28 mouse cellular contexts compared by ENCODE assay signal in the genomic region with DNA sequence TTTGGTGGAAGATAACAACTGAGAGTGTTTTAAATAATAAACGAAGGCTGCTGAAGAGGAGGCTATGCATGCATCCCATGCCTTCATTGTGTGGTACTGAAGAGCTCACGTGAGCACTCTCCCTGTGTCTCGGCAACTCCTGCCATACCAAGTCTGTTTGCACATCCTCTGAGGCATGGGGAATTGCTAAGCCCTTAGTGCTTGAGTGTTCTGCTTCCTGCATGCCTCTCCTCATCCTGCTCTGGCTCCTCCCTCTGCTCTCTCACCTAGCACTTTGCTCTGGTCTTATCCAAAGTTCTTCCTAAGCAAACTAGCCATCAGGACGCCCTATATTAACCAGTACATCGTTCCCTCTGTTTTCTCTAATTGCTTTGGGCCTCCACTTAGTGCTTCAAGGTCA.
DNase-seq lines count a peak whose midpoint lies in the region; ATAC-seq and TF ChIP-seq lines count a peak whose summit lies in the region.
"Had no signal": no experiment of that assay in that cellular context is flagged by ENCODE, and none has a peak within 500 bp of the region (broad histone marks: within the 10 kb centered on the region; RNA-seq: fewer than 3 reads in every experiment).

No protein-coding gene starts in this region.

- 56% methylated on average over 5 of the region's 5 CpGs for WGBS in lung, embryonic 15.5 days
- 61% methylated on average over 5 of the region's 5 CpGs for WGBS in stomach, postnatal 0 days
- 83% methylated on average over 5 of the region's 5 CpGs for WGBS in embryonic facial prominence, embryonic 10.5 days
- WGBS in hindbrain, postnatal 0 days = 95% methylated on average over 5 of the region's 5 CpGs

- H3K27me3 ChIP-seq in lung, embryonic 15.5 days = no peaks in the 10 kb centered on the region
- H3K27me3 ChIP-seq in stomach, postnatal 0 days (ENCODE audit: control insufficient read depth, insufficient read depth, low read length) = no peaks in the 10 kb centered on the region
- H3K27me3 ChIP-seq in embryonic facial prominence, embryonic 10.5 days (replicated peaks; ENCODE audit: low read depth, poor library complexity, severe bottlenecking) = 0 out of 2 replicates have a peak, but pooled peaks cover 1% of the 10 kb centered on the region
- no peaks in the 10 kb centered on the region for H3K27me3 ChIP-seq in hindbrain, postnatal 0 days (ENCODE audit: insufficient read depth, low read length)
- H3K27me3 ChIP-seq: CH12.LX; embryonic facial prominence, embryonic 13.5 days; heart, embryonic 12.5 days; heart, embryonic 15.5 days; Patski had no signal

- H3K36me3 ChIP-seq in lung, embryonic 15.5 days = no peaks in the 10 kb centered on the region
- no peaks in the 10 kb centered on the region for H3K36me3 ChIP-seq in stomach, postnatal 0 days (ENCODE audit: control insufficient read depth, insufficient read depth, low read length)
- H3K36me3 ChIP-seq in embryonic facial prominence, embryonic 10.5 days (replicated peaks) = no peaks in the 10 kb centered on the region
- no peaks in the 10 kb centered on the region for H3K36me3 ChIP-seq in hindbrain, postnatal 0 days (ENCODE audit: insufficient read depth, low read length)
- H3K36me3 ChIP-seq: embryonic facial prominence, embryonic 13.5 days; forebrain, embryonic 12.5 days; forebrain, embryonic 15.5 days; G1E; heart, embryonic 12.5 days; heart, embryonic 15.5 days; hindbrain, embryonic 10.5 days; hindbrain, embryonic 13.5 days had no signal

- ATAC-seq in lung, embryonic 15.5 days (ENCODE audit: borderline replicate concordance, extremely low read depth, low FRiP score, low TSS enrichment) = peak; percentile 74
- peak; percentile 87 for ATAC-seq in stomach, postnatal 0 days (ENCODE audit: low FRiP score, low TSS enrichment)
- no peak for ATAC-seq in hindbrain, postnatal 0 days
- ATAC-seq: forebrain, embryonic 15.5 days; Patski had no signal

- no peak overlapping the region for H3K4me3 ChIP-seq in lung, embryonic 15.5 days
- no peak overlapping the region for H3K4me3 ChIP-seq in stomach, postnatal 0 days (ENCODE audit: low read depth, low read length)
- H3K4me3 ChIP-seq in embryonic facial prominence, embryonic 10.5 days = no peak overlapping the region
- H3K4me3 ChIP-seq in hindbrain, postnatal 0 days (ENCODE audit: low read length) = no peak overlapping the region
- H3K4me3 ChIP-seq: embryonic facial prominence, embryonic 13.5 days; erythroblast, embryonic 14.5 days; forebrain, embryonic 12.5 days; forebrain, embryonic 15.5 days; heart, embryonic 12.5 days; heart, embryonic 15.5 days; hindbrain, embryonic 10.5 days; hindbrain, embryonic 13.5 days had no signal

- H3K4me2 ChIP-seq in lung, embryonic 15.5 days = no peak overlapping the region
- no peak overlapping the region for H3K4me2 ChIP-seq in stomach, postnatal 0 days (replicated peaks; ENCODE audit: low read depth)
- no peak overlapping the region for H3K4me2 ChIP-seq in hindbrain, postnatal 0 days (ENCODE audit: low read depth, low read length)
- H3K4me2 ChIP-seq: embryonic facial prominence, embryonic 13.5 days; forebrain, embryonic 12.5 days; forebrain, embryonic 15.5 days; heart, embryonic 12.5 days; heart, embryonic 15.5 days; hindbrain, embryonic 13.5 days had no signal

- peak; percentile 22 to 34 for DNase-seq in lung, adult 18-20 months
- DNase-seq in lung, postnatal 14 days = no peak
- peak; percentile 16 for DNase-seq in lung, postnatal 10 days
- peak; percentile 32 for DNase-seq in stomach, postnatal 0 days (ENCODE audit: low spot score)
- no peak for DNase-seq in embryonic facial prominence, embryonic 10.5 days (ENCODE audit: low spot score)
- DNase-seq in hindbrain, postnatal 0 days (ENCODE audit: low spot score) = no peak
- DNase-seq: adrenal gland, postnatal 10 days; adrenal gland, postnatal 36 days; B cell, adult 2 months; cerebellum, adult 18-20 months; cerebellum, adult 9-10 months; cerebellum, postnatal 14 days; gastrocnemius, postnatal 25 days; heart, adult 18-20 months; heart, postnatal 10 days; heart, postnatal 36 days had no signal

- H3K27ac ChIP-seq in lung, embryonic 15.5 days = peak overlapping the region; percentile 27; the same call in 1 of the 2 replicates
- no peak overlapping the region for H3K27ac ChIP-seq in stomach, postnatal 0 days (replicated peaks)
- no peak overlapping the region for H3K27ac ChIP-seq in embryonic facial prominence, embryonic 10.5 days (replicated peaks)
- no peak overlapping the region for H3K27ac ChIP-seq in hindbrain, postnatal 0 days
- H3K27ac ChIP-seq: embryonic facial prominence, embryonic 13.5 days; forebrain, embryonic 12.5 days; forebrain, embryonic 15.5 days; heart, embryonic 15.5 days; hindbrain, embryonic 10.5 days; hindbrain, embryonic 13.5 days had no signal

- TF ChIP-seq CTCF in stomach, postnatal 0 days (IDR thresholded peaks at IDR 0.05; ENCODE audit: low read depth) = no peak
- TF ChIP-seq CTCF in hindbrain, postnatal 0 days (IDR thresholded peaks at IDR 0.05; ENCODE audit: low read depth) = no peak

- H3K9me3 ChIP-seq in lung, embryonic 15.5 days = no peaks in the 10 kb centered on the region
- no peaks in the 10 kb centered on the region for H3K9me3 ChIP-seq in stomach, postnatal 0 days (ENCODE audit: control insufficient read depth, low read length)
- no peaks in the 10 kb centered on the region; the same call in 1 of the 2 replicates for H3K9me3 ChIP-seq in embryonic facial prominence, embryonic 10.5 days
- H3K9me3 ChIP-seq in hindbrain, postnatal 0 days (ENCODE audit: low read length) = no peaks in the 10 kb centered on the region
- H3K9me3 ChIP-seq: embryonic facial prominence, embryonic 13.5 days; forebrain, embryonic 12.5 days; forebrain, embryonic 15.5 days; heart, embryonic 12.5 days; heart, embryonic 15.5 days; hindbrain, embryonic 13.5 days had no signal

- TF ChIP-seq EP300 in stomach, postnatal 0 days (optimal IDR thresholded peaks at IDR 0.05) = no peak

- H3K9ac ChIP-seq in lung, embryonic 15.5 days = no peak overlapping the region
- no peak overlapping the region for H3K9ac ChIP-seq in stomach, postnatal 0 days (ENCODE audit: low read length)
- no peak overlapping the region for H3K9ac ChIP-seq in hindbrain, postnatal 0 days (replicated peaks; ENCODE audit: low read length)
- H3K9ac ChIP-seq: embryonic facial prominence, embryonic 13.5 days; forebrain, embryonic 12.5 days; forebrain, embryonic 15.5 days; heart, embryonic 12.5 days; heart, embryonic 15.5 days; hindbrain, embryonic 13.5 days had no signal

- H3K4me1 ChIP-seq in lung, embryonic 15.5 days = no peaks in the 10 kb centered on the region
- H3K4me1 ChIP-seq in stomach, postnatal 0 days (replicated peaks; ENCODE audit: control insufficient read depth, insufficient read depth) = no peaks in the 10 kb centered on the region
- peaks cover 10% of the 10 kb centered on the region for H3K4me1 ChIP-seq in embryonic facial prominence, embryonic 10.5 days
- H3K4me1 ChIP-seq in hindbrain, postnatal 0 days (ENCODE audit: insufficient read depth, low read length) = no peaks in the 10 kb centered on the region
- H3K4me1 ChIP-seq: heart, embryonic 12.5 days; heart, embryonic 15.5 days had no signal

Comparison
In these comparisons a context has a peak if more than half of its experiments do, and no peak if none do; other contexts are left out.
1. DNase-seq: peak in lung, adult 18-20 months (2 of 2), lung, postnatal 10 days (single experiment) and stomach, postnatal 0 days (single experiment); none in lung, postnatal 14 days (single experiment), embryonic facial prominence, embryonic 10.5 days (single experiment) and hindbrain, postnatal 0 days (single experiment).